Mouse (Mus musculus) stomach, embryonic 16.5 days (tissue): ENCODE results near the gene Kmt2d. TPM values are rescaled to one million over a fixed set of nuclear protein-coding genes. Genes with fewer than 3 reads are reported as not detected.

Experiments used
- ATAC-seq: fragments of 200-750 bp; cut with Nextera tagmentation; 2 replicates; pipeline ENCODE4 v1.8.0; 2017; ENCODE audit warnings: moderate number of reproducible peaks, moderate TSS enrichment; ENCODE audit not compliant: insufficient read depth, low FRiP score
- H3K27ac ChIP-seq: fragments of 300-500 bp; sonication (generic); 2 replicates; pipeline ENCODE4 v1.5.1; 2014; ENCODE audit warnings: low read length
- H3K27me3 ChIP-seq: fragments of 300-500 bp; sonication (generic); 2 replicates; pipeline ENCODE4 v1.6.1; 2014; ENCODE audit warnings: low read length, control low read depth, mixed read lengths; ENCODE audit not compliant: control insufficient read depth, insufficient read depth
- H3K36me3 ChIP-seq: fragments of 300-500 bp; sonication (generic); 2 replicates; pipeline ENCODE4 v1.6.1; 2014; ENCODE audit warnings: low read length; ENCODE audit not compliant: control insufficient read depth, insufficient read depth
- H3K4me1 ChIP-seq: fragments of 300-500 bp; sonication (generic); 2 replicates; pipeline ENCODE4 v1.6.1; 2014; ENCODE audit warnings: low read length, control low read depth, mixed read lengths; ENCODE audit not compliant: control insufficient read depth, insufficient read depth
- H3K4me2 ChIP-seq: fragments of 300-500 bp; sonication (generic); 2 replicates; pipeline ENCODE4 v1.6.1; 2014; ENCODE audit warnings: low read depth, low read length, mixed read lengths
- H3K4me3 ChIP-seq: fragments of 300-500 bp; sonication (generic); replicated peaks from 2 replicates; pipeline ENCODE4 v1.5.1; 2014; ENCODE audit warnings: mild to moderate bottlenecking, low read length
- H3K9ac ChIP-seq: fragments of 300-500 bp; sonication (generic); 2 replicates; pipeline ENCODE4 v1.6.1; 2014; ENCODE audit warnings: low read length
- H3K9me3 ChIP-seq: fragments of 300-500 bp; sonication (generic); replicated peaks from 2 replicates; pipeline ENCODE4 v1.6.1; 2016; ENCODE audit warnings: low read length, control low read depth; ENCODE audit not compliant: control insufficient read depth
- WGBS: fragments of 180-500 bp; shearing (Covaris S2); extraction: QIAGEN DNeasy Blood & Tissue Kit; methylation state at CpG from one replicate; pipeline ENCODE4 v1.1.7; 2014; 5-methylcytosine and 5-hydroxymethylcytosine counted together
- polyA plus RNA-seq: library from polyadenylated mRNA; unstranded; fragments of >200 nt; fragmentation: Nextera tagmentation; extraction: Ambion mirVana; gene quantifications from 2 replicates; pipeline ENCODE4 v1.2.1, GENCODE M21; 2015

Gene Kmt2d
- polyA plus RNA-seq, 1 experiment from 2014 or later = 11.4 TPM

DNA sequence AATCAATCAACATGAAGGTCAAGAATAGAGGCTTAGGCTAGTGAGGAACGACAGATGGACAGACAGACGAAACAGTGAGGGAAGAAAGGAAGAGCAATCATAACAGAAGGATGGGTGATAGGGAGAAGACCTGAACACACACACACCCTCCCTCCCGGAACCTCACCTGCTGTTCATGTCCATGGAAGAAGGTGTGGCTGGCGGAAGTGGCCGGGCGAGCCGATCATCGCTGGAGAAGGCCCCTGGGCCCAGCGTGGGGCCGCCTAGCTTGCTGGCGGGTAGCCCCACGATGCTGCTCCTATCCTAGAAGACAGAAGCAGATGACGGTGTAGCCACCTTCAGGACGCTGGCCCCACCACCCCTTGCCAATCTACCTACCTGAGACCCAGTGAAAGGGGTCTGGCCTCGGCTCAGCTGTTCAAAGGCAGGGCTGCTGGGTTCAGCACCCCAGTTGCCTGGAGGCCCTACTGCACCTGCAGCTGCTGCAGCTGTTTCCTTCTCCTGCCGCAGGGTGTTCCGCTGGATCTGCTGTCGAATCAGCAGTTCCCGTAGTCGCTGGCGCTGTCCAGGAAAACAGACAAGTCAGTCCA lies 19.7 kb downstream of the Kmt2d start:
- Histone ChIP-seq H3K4me3 (no peak overlapping the region), H3K27me3 (no peaks in the 10 kb centered on the region), H3K4me1 (no peaks in the 10 kb centered on the region), H3K4me2 (no peak overlapping the region), H3K9me3 (no peaks in the 10 kb centered on the region), H3K9ac (no peak overlapping the region), H3K36me3 (peaks cover 37% of the 10 kb centered on the region; the same call in 1 of the 2 replicates), H3K27ac (no peak overlapping the region)
- no peak for ATAC-seq
- WGBS = 80% methylated on average over 21 of the region's 21 CpGs

GRCm38 (mm10) chr15:98850668-98851067 lies 20.3 kb downstream of the Kmt2d start:
- H3K9ac ChIP-seq = no peak overlapping the region
- no peak overlapping the region for H3K27ac ChIP-seq
- ATAC-seq = no peak
- H3K4me3 ChIP-seq = no peak overlapping the region
- 88% methylated on average over 14 of the region's 14 CpGs for WGBS
- no peaks in the 10 kb centered on the region for H3K4me1 ChIP-seq
- no peaks in the 10 kb centered on the region for H3K27me3 ChIP-seq
- peaks cover 39% of the 10 kb centered on the region; the same call in 1 of the 2 replicates for H3K36me3 ChIP-seq
- no peaks in the 10 kb centered on the region for H3K9me3 ChIP-seq
- H3K4me2 ChIP-seq = no peak overlapping the region

- WGBS = 85% methylated on average over 16 of the region's 16 CpGs
Observed at GRCm38 (mm10) chr15:98849956-98850600, 20.9 kb downstream of the Kmt2d start.

DNA sequence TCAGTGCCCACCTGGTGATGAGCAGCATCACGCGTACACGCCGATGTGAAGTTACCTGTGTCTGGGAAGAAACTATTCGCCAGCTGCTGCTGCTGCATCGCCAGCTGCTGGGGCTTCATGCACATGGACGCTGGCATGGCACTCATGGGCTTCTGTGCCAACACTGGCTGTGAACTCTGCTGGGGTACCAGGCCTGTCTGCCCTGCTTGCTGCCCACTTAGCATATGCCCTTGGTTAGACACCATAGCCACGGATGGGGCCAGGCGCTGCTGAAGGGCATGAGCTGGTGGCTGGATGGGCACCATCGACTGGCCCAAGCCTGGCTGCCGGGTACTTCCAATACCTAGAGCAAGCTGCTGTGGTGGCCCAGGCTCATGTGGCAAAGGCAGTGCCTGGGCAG lies 21.8 kb downstream of the Kmt2d start:
- no peaks in the 10 kb centered on the region for H3K27me3 ChIP-seq
- H3K4me3 ChIP-seq = no peak overlapping the region
- no peaks in the 10 kb centered on the region for H3K9me3 ChIP-seq
- 93% methylated on average over 11 of the region's 11 CpGs for WGBS
- H3K4me1 ChIP-seq = no peaks in the 10 kb centered on the region
- no peak overlapping the region for H3K9ac ChIP-seq
- ATAC-seq = no peak
- no peak overlapping the region for H3K27ac ChIP-seq
- no peak overlapping the region for H3K4me2 ChIP-seq
- H3K36me3 ChIP-seq = peaks cover 46% of the 10 kb centered on the region

More at GRCm38 (mm10) chr15:98849956-98850600, 20.9 kb downstream of the Kmt2d start:
- no peak overlapping the region for H3K9ac ChIP-seq
- no peak overlapping the region for H3K27ac ChIP-seq
- H3K4me3 ChIP-seq = no peak overlapping the region
- H3K4me1 ChIP-seq = no peaks in the 10 kb centered on the region
- no peaks in the 10 kb centered on the region for H3K27me3 ChIP-seq
- no peaks in the 10 kb centered on the region for H3K9me3 ChIP-seq
- no peak overlapping the region for H3K4me2 ChIP-seq
- ATAC-seq = no peak
- H3K36me3 ChIP-seq = peaks cover 39% of the 10 kb centered on the region; the same call in 1 of the 2 replicates

DNA sequence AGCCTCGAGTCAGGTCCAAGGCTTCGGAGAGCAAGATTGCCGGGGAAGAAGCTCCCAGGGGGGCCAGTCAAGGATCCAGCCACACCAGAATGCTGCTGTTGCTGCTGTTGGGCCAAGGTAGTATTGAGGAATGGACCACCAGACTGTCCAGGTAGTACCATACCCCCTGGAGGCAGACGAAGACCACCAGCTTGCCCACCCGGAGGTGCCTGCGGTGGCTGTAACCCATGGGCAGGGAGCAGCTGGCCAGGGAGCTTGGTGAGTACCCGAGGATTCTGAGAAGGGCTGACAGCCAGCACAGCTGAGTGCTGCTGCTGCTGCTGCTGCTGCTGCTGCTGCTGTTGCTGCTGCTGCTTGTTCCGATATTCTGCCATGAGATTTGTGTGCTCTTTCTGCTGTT lies 24.9 kb downstream of the Kmt2d start:
- Histone ChIP-seq H3K4me3 (no peak overlapping the region), H3K4me1 (no peaks in the 10 kb centered on the region), H3K27me3 (no peaks in the 10 kb centered on the region), H3K4me2 (no peak overlapping the region), H3K36me3 (peaks cover 49% of the 10 kb centered on the region), H3K27ac (no peak overlapping the region), H3K9me3 (no peaks in the 10 kb centered on the region), H3K9ac (no peak overlapping the region)
- ATAC-seq = no peak
- WGBS = 88% methylated on average over 8 of the region's 8 CpGs

GRCm38 (mm10) chr15:98845149-98845548 lies 25.9 kb downstream of the Kmt2d start:
- Histone ChIP-seq H3K9ac (no peak overlapping the region), H3K27ac (no peak overlapping the region), H3K4me3 (no peak overlapping the region), H3K36me3 (peaks cover 54% of the 10 kb centered on the region), H3K9me3 (no peaks in the 10 kb centered on the region), H3K4me2 (no peak overlapping the region), H3K4me1 (no peaks in the 10 kb centered on the region), H3K27me3 (no peaks in the 10 kb centered on the region)
- WGBS = 96% methylated on average over 2 of the region's 2 CpGs
- ATAC-seq = no peak

DNA sequence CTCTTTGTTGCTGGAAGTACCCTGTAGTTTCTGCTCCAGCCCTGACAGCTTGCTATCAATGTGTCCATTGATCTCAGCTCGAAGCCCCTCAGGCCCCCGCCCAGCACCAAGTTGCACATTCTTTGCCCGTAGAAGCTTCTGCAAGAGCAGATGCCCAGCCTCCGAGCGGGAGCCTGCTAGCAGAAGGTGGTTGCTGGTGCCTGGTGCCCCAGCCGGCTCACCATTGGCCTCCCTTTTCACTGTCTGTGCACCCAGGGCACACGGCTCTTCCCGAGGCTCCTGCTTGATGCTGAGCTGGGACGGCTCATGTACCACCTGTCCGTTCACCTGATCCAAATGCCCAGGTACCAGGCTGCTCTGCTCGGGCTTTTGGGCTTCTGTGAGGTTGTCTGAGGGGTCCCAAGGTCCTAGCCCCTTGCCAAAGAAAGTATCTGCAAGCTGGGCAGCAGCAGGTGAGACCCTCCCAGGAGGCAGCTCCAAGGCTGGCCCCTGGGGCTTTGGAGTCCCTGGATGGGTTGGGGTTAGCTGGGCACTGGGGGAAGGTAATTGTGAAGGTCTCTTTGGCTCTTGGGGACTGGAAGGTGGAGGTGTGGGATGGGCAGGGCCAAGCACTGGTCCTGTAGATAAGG lies 27.3 kb downstream of the Kmt2d start:
- peaks cover 57% of the 10 kb centered on the region for H3K36me3 ChIP-seq
- H3K9ac ChIP-seq = no peak overlapping the region
- no peak overlapping the region for H3K27ac ChIP-seq
- no peak for ATAC-seq
- no peaks in the 10 kb centered on the region for H3K27me3 ChIP-seq
- WGBS = 86% methylated on average over 11 of the region's 11 CpGs
- H3K9me3 ChIP-seq = no peaks in the 10 kb centered on the region
- no peak overlapping the region for H3K4me3 ChIP-seq
- no peaks in the 10 kb centered on the region for H3K4me1 ChIP-seq
- H3K4me2 ChIP-seq = no peak overlapping the region

DNA sequence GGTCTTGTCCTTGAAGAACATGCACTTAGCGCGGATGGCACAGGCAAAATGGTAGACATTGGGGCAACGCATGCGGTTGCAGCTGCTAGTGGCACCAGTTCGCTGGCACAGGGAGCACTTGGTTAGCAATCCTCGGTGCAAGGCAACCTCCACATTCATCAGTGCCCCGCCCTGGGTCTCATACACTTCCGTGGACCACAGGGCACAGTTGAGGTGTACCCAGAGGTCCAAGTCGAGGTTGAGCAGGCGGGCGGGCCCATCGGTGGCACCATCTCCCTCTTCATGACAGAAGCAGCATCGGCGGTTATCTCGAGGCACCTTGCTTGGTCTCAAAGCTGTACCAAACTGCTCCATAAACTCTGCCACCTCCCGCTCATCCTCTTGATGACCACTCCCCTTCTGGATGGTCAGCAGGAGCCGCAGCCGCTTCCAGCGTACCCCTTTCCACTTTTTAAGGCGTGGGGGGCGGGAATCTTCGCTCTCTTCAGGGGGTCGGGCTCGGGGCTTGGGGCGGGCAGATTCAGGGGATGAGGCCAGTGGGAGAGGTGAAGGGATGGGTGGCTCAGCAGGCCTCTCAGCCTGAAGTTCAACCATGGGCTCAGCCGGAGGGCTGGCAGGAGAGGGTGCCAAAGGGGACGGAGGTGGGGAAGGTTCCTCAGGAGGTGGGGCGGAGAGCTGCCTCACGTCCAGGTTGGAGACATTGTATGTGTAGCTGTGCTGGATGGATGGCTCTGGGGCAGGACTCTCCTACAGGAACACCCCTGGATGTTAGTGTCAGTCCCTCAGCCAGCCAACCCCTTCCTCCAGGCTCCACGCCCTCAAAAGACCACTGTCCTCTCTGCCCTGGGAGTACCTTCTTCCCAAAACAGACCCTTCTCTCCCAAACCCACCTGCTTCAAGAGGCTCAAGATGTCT lies 31.1 kb downstream of the Kmt2d start:
- no peak overlapping the region for H3K4me3 ChIP-seq
- no peak for ATAC-seq
- WGBS = 91% methylated on average over 30 of the region's 30 CpGs

More for the DNA sequence above, 31.1 kb downstream of the Kmt2d start:
- no peak overlapping the region for H3K4me2 ChIP-seq
- H3K9ac ChIP-seq = no peak overlapping the region
- H3K9me3 ChIP-seq = no peaks in the 10 kb centered on the region
- no peak overlapping the region for H3K27ac ChIP-seq
- H3K27me3 ChIP-seq = no peaks in the 10 kb centered on the region
- peaks cover 68% of the 10 kb centered on the region for H3K36me3 ChIP-seq
- no peaks in the 10 kb centered on the region for H3K4me1 ChIP-seq
